Mouse (Mus musculus): Measurements from ENCODE around the gene Cdk8. TPM values are rescaled to one million over a fixed set of nuclear protein-coding genes. Genes with fewer than 3 reads are reported as not detected.

Gene Cdk8
- polyA plus RNA-seq, 1 experiment = 11.0 TPM

DNA sequence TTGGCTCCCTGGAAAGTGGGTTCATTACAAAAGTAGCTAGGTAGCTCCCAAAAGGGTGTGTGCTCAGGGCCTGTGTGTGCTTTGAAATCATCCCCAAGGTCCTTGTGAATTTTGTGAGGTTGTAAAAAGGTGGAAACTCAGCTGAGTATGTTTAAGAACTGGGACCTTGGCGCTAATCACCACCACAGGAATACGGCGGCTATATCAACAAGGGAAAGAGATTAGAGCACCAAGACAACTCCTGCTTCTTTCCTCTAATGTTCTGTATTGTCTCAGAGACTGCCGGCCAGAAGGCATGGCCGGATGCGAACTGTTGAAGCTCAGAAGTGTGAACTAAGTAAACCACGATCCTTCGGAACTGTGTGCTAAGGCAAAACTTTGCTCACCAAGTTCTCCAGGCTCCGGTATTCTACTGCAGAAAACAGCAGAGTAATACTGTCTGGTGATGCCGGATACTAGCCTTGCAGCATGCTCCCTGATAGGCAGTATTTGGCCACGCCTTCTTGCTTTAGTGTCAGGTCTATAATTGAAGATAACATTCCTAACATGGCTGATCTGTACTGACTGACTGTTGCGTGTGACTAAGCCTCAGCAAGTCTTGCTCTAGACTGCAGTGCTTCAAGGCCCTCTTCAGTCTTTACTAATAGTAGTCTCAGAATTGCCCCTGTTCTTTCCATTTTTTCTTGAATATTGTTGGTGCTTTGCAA is 19.5 kb downstream of the Cdk8 start:
- H3K36me3 ChIP-seq (ENCODE audit: control insufficient read depth, insufficient read depth) = no peaks in the 10 kb centered on the region
- H3ac ChIP-seq (ENCODE audit: control insufficient read depth, insufficient read length) = no peak overlapping the region
- no peak overlapping the region for H3K4me2 ChIP-seq (ENCODE audit: low read depth)
- no peaks in the 10 kb centered on the region for H3K27me3 ChIP-seq (ENCODE audit: control insufficient read depth, insufficient read depth, insufficient read length)
- H3K79me2 ChIP-seq (ENCODE audit: control insufficient read depth, insufficient read depth) = peaks cover 81% of the 10 kb centered on the region
- TF ChIP-seq TCF12 (IDR thresholded peaks at IDR 0.05; ENCODE audit: insufficient read depth, poor library complexity, severe bottlenecking) = no peak
- TF ChIP-seq USF1 (IDR thresholded peaks at IDR 0.05; ENCODE audit: low read depth) = no peak
- no peak for TF ChIP-seq CEBPB (IDR thresholded peaks at IDR 0.05; ENCODE audit: insufficient read depth, poor library complexity, severe bottlenecking)
- no peak overlapping the region for H3K4me3 ChIP-seq

- peaks cover 80% of the 10 kb centered on the region for H3K79me2 ChIP-seq (ENCODE audit: control insufficient read depth, insufficient read depth)
- H3K27me3 ChIP-seq (ENCODE audit: control insufficient read depth, insufficient read depth, insufficient read length) = no peaks in the 10 kb centered on the region
- no peak overlapping the region for H3K4me2 ChIP-seq (ENCODE audit: low read depth)
- no peak overlapping the region for H3K4me3 ChIP-seq
- no peak overlapping the region for H3ac ChIP-seq (ENCODE audit: control insufficient read depth, insufficient read length)
- H3K36me3 ChIP-seq (ENCODE audit: control insufficient read depth, insufficient read depth) = no peaks in the 10 kb centered on the region
- no peak for TF ChIP-seq POLR2AphosphoS2 (IDR thresholded peaks at IDR 0.05; ENCODE audit: insufficient read length, low read depth)
- no peak for TF ChIP-seq SRF (IDR thresholded peaks at IDR 0.05; ENCODE audit: control insufficient read depth, insufficient read length, low read depth)
- TF ChIP-seq TCF12 (IDR thresholded peaks at IDR 0.05; ENCODE audit: insufficient read depth, poor library complexity, severe bottlenecking) = no peak
- TF ChIP-seq MAX (IDR thresholded peaks at IDR 0.05; ENCODE audit: low read depth) = no peak
- no peak for TF ChIP-seq POLR2A (IDR thresholded peaks at IDR 0.05; ENCODE audit: insufficient read length, low read depth)
- no peak for TF ChIP-seq USF1 (IDR thresholded peaks at IDR 0.05; ENCODE audit: low read depth)
- TF ChIP-seq CEBPB (IDR thresholded peaks at IDR 0.05; ENCODE audit: insufficient read depth, poor library complexity, severe bottlenecking) = no peak
- TF ChIP-seq E2F4 (IDR thresholded peaks at IDR 0.05; ENCODE audit: insufficient read depth) = no peak
- no peak for TF ChIP-seq MYOD1 (IDR thresholded peaks at IDR 0.05; ENCODE audit: control insufficient read depth in 1 of 3, insufficient read length in 2 of 3, low read depth in 2 of 3)
- no peak for TF ChIP-seq TCF3 (IDR thresholded peaks at IDR 0.05; ENCODE audit: insufficient read length, low read depth)
- no peak for TF ChIP-seq REST (IDR thresholded peaks at IDR 0.05; ENCODE audit: insufficient read depth, insufficient read length)
Measured at GRCm38 (mm10) chr5:146251663-146252429, 20.8 kb downstream of the Cdk8 start.

DNA sequence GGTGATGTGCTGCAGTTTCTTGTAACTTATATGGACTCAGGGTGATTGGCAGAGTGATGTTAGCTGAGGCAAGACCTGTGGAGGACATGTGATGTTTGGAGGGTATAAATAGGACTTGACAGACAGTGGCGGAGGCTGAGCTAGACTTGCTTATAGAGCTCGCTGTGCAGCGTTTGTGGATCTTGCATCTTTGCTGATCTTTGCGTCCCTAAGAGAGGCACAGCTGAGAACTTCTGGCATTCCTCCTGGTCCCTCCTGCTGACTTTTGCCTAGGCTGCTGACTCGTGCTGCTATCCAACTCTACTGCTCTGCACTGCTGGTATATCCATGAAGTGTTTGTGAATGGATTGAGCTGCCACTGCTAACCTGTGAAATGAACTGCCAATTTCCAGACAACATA is 22.6 kb downstream of the Cdk8 start:
- H3K79me2 ChIP-seq (ENCODE audit: control insufficient read depth, insufficient read depth) = peaks cover 83% of the 10 kb centered on the region
- H3K36me3 ChIP-seq (ENCODE audit: control insufficient read depth, insufficient read depth) = no peaks in the 10 kb centered on the region
- no peaks in the 10 kb centered on the region for H3K27me3 ChIP-seq (ENCODE audit: control insufficient read depth, insufficient read depth, insufficient read length)
- no peak for TF ChIP-seq MAX (IDR thresholded peaks at IDR 0.05; ENCODE audit: low read depth)
- TF ChIP-seq POLR2AphosphoS2 (IDR thresholded peaks at IDR 0.05; ENCODE audit: insufficient read length, low read depth) = no peak
- no peak for TF ChIP-seq CEBPB (IDR thresholded peaks at IDR 0.05; ENCODE audit: insufficient read depth, poor library complexity, severe bottlenecking)
- TF ChIP-seq E2F4 (IDR thresholded peaks at IDR 0.05; ENCODE audit: insufficient read depth) = no peak
- TF ChIP-seq SRF (IDR thresholded peaks at IDR 0.05; ENCODE audit: control insufficient read depth, insufficient read length, low read depth) = no peak
- TF ChIP-seq TCF12 (IDR thresholded peaks at IDR 0.05; ENCODE audit: insufficient read depth, poor library complexity, severe bottlenecking) = no peak
- TF ChIP-seq TCF3 (IDR thresholded peaks at IDR 0.05; ENCODE audit: insufficient read length, low read depth) = no peak
- no peak for TF ChIP-seq USF1 (IDR thresholded peaks at IDR 0.05; ENCODE audit: low read depth)
- TF ChIP-seq MYOD1 (IDR thresholded peaks at IDR 0.05; ENCODE audit: control insufficient read depth in 1 of 3, insufficient read length in 2 of 3, low read depth in 2 of 3) = no peak
- no peak for TF ChIP-seq MYOG (IDR thresholded peaks at IDR 0.05; ENCODE audit: control insufficient read depth in 1 of 3, insufficient read depth in 1 of 3, insufficient read length in 2 of 3, low read depth in 2 of 3)
- TF ChIP-seq REST (IDR thresholded peaks at IDR 0.05; ENCODE audit: insufficient read depth, insufficient read length) = no peak
- TF ChIP-seq POLR2A (IDR thresholded peaks at IDR 0.05; ENCODE audit: insufficient read length, low read depth) = no peak
- H3K4me2 ChIP-seq (ENCODE audit: low read depth) = no peak overlapping the region
- H3ac ChIP-seq (ENCODE audit: control insufficient read depth, insufficient read length) = no peak overlapping the region
- H3K4me3 ChIP-seq = no peak overlapping the region

- Histone ChIP-seq H3K27me3 (ENCODE audit: control insufficient read depth, insufficient read depth, insufficient read length) (no peaks in the 10 kb centered on the region), H3K4me2 (ENCODE audit: low read depth) (no peak overlapping the region), H3ac (ENCODE audit: control insufficient read depth, insufficient read length) (no peak overlapping the region), H3K79me2 (ENCODE audit: control insufficient read depth, insufficient read depth) (peaks cover 50% of the 10 kb centered on the region), H3K36me3 (ENCODE audit: control insufficient read depth, insufficient read depth) (peaks cover 4% of the 10 kb centered on the region), H3K4me3 (no peak overlapping the region)
- no peak for TF ChIP-seq MYOD1 (IDR thresholded peaks at IDR 0.05; ENCODE audit: control insufficient read depth in 1 of 3, insufficient read length in 2 of 3, low read depth in 2 of 3)
- TF ChIP-seq POLR2A (IDR thresholded peaks at IDR 0.05; ENCODE audit: insufficient read length, low read depth) = no peak
- TF ChIP-seq SRF (IDR thresholded peaks at IDR 0.05; ENCODE audit: control insufficient read depth, insufficient read length, low read depth) = no peak
- no peak for TF ChIP-seq POLR2AphosphoS2 (IDR thresholded peaks at IDR 0.05; ENCODE audit: insufficient read length, low read depth)
- TF ChIP-seq MAX (IDR thresholded peaks at IDR 0.05; ENCODE audit: low read depth) = no peak
- TF ChIP-seq E2F4 (IDR thresholded peaks at IDR 0.05; ENCODE audit: insufficient read depth) = no peak
- no peak for TF ChIP-seq TCF3 (IDR thresholded peaks at IDR 0.05; ENCODE audit: insufficient read length, low read depth)
- TF ChIP-seq CEBPB (IDR thresholded peaks at IDR 0.05; ENCODE audit: insufficient read depth, poor library complexity, severe bottlenecking) = no peak
- no peak for TF ChIP-seq TCF12 (IDR thresholded peaks at IDR 0.05; ENCODE audit: insufficient read depth, poor library complexity, severe bottlenecking)
- TF ChIP-seq USF1 (IDR thresholded peaks at IDR 0.05; ENCODE audit: low read depth) = no peak
- TF ChIP-seq MYOG (IDR thresholded peaks at IDR 0.05; ENCODE audit: control insufficient read depth in 1 of 3, insufficient read depth in 1 of 3, insufficient read length in 2 of 3, low read depth in 2 of 3) = no peak
- TF ChIP-seq REST (IDR thresholded peaks at IDR 0.05; ENCODE audit: insufficient read depth, insufficient read length) = no peak
Measured at GRCm38 (mm10) chr5:146260003-146260402, 29.0 kb downstream of the Cdk8 start.
